Mouse (Mus musculus) intestine, embryonic 16.5 days (tissue): Measurements from ENCODE around the gene Spg21. TPM values are rescaled to one million over a fixed set of nuclear protein-coding genes. Genes with fewer than 3 reads are reported as not detected.

Source experiments
- polyA plus RNA-seq: library from polyadenylated mRNA; unstranded; fragments of >200 nt; fragmentation: Nextera tagmentation; extraction: Ambion mirVana; gene quantifications from 2 replicates; pipeline ENCODE4 v1.2.1, GENCODE M21; 2015

Spg21 gene
- polyA plus RNA-seq, 1 experiment from 2014 or later, result 107 TPM

Other genes with a start within 250 kb of the Spg21 start
- gene Cilp, start 195.8 kb upstream of the Spg21 start, polyA plus RNA-seq, result 1.7 and 2.0 TPM in 2 replicates
- gene Clpx, start 166.7 kb upstream of the Spg21 start, polyA plus RNA-seq, result 46.6 and 49.7 TPM in 2 replicates
- gene Pdcd7, start 114.8 kb upstream of the Spg21 start, polyA plus RNA-seq, result 3.4 and 3.5 TPM in 2 replicates
- gene Ubap1l, start 99.9 kb upstream of the Spg21 start, polyA plus RNA-seq, result 0.16 and 0.18 TPM in 2 replicates
- gene Kbtbd13, start 69.3 kb upstream of the Spg21 start, polyA plus RNA-seq, result 2.5 and 3.4 TPM in 2 replicates
- 5.0 and 5.5 TPM in 2 replicates for gene Rasl12, start 62.4 kb upstream of the Spg21 start, polyA plus RNA-seq
- 16.4 and 26.4 TPM in 2 replicates for gene Slc51b, start 38.0 kb upstream of the Spg21 start, polyA plus RNA-seq
- 20.3 and 24.0 TPM in 2 replicates for gene Mtfmt, start 25.2 kb upstream of the Spg21 start, polyA plus RNA-seq
- gene Ankdd1a, start 59.2 kb downstream of the Spg21 start, polyA plus RNA-seq, result not detected in 2 replicates
- gene Plekho2, start 119.1 kb downstream of the Spg21 start, polyA plus RNA-seq, result 11.3 and 11.9 TPM in 2 replicates
- 7.6 and 9.0 TPM in 2 replicates for gene Pif1, start 126.2 kb downstream of the Spg21 start, polyA plus RNA-seq
- 21.2 and 23.1 TPM in 2 replicates for gene Rbpms2, start 168.7 kb downstream of the Spg21 start, polyA plus RNA-seq
- 185 and 188 TPM in 2 replicates for gene Oaz2, start 207.1 kb downstream of the Spg21 start, polyA plus RNA-seq